14 mouse cellular contexts compared by ENCODE assay signal in the genomic region with DNA sequence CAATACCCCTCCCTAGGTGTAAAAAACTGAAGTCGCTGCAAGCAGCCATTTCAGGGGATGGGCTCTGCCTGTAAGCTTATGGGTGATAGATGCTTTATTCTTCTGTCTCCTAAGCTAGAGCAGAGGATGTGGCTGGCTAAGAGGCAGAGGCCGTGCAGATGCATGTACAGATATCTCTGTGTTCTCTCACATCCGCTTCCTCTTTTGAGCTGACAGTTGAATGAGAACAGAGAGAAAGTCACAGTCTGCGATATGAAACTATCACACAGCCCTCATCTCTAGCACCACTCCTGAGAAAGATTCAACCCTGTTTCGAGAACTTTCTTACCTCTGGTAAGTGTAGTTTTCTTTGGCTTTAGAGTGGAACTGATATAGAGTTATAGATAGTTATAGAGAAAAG. TPM values are rescaled to one million over a fixed set of nuclear protein-coding genes. Genes with fewer than 3 reads are reported as not detected.
A peak's percentile ranks its signal among the peaks of the same experiment; 100 is the strongest.
DNase-seq lines count a peak whose midpoint lies in the region; ATAC-seq and TF ChIP-seq lines count a peak whose summit lies in the region.
"Had no signal": no experiment of that assay in that cellular context is flagged by ENCODE, and none has a peak within 500 bp of the region (broad histone marks: within the 10 kb centered on the region; RNA-seq: fewer than 3 reads in every experiment).

Tespa1 (plus strand) TSS at position 234 of the 400 bp plus-strand sequence.

- H3K27ac ChIP-seq in kidney, adult 2 months (ENCODE audit: insufficient read depth, low read depth, low read length): no peak within 1 kb of the TSS
- H3K27ac ChIP-seq in liver, embryonic 12.5 days: no peak within 1 kb of the TSS
- H3K27ac ChIP-seq: embryonic facial prominence, embryonic 10.5 days; kidney, postnatal 0 days; limb, embryonic 15.5 days; neural tube, embryonic 12.5 days had no signal

- peak; percentile 71 for ATAC-seq in liver, embryonic 12.5 days
- ATAC-seq: forebrain, embryonic 16.5 days had no signal

- no peak within 1 kb of the TSS for H3K4me2 ChIP-seq in liver, embryonic 12.5 days
- H3K4me2 ChIP-seq: limb, embryonic 15.5 days; neural tube, embryonic 12.5 days had no signal

- no peaks in the 10 kb centered on the region for H3K9me3 ChIP-seq in liver, embryonic 12.5 days (replicated peaks)
- H3K9me3 ChIP-seq: embryonic facial prominence, embryonic 10.5 days; limb, embryonic 15.5 days; neural tube, embryonic 12.5 days had no signal

- no peak within 1 kb of the TSS for H3K4me3 ChIP-seq in kidney, adult 2 months (ENCODE audit: insufficient read depth, low read depth, low read length)
- H3K4me3 ChIP-seq in liver, embryonic 12.5 days: no peak within 1 kb of the TSS
- H3K4me3 ChIP-seq: embryonic facial prominence, embryonic 10.5 days; limb, embryonic 15.5 days; neural tube, embryonic 12.5 days had no signal

- peak; percentile 2 for DNase-seq in kidney, adult 2 months
- DNase-seq in kidney, adult 8-10 months: no peak
- peak; percentile 88 for DNase-seq in naive thymus-derived CD4-positive, alpha-beta T cell, adult 2 months (ENCODE audit: low read depth)
- DNase-seq in thymus, postnatal 36 days: peak; percentile 67 to 81
- DNase-seq in ovary, adult 18-20 months (ENCODE audit: low spot score): no peak
- DNase-seq in layer of hippocampus, postnatal 10 days (ENCODE audit: low spot score in 2 of 2): no peak
- no peak for DNase-seq in right cerebral cortex, postnatal 25 days

- WGBS in kidney, adult 2 months: 77% methylated on average over 5 of the region's 5 CpGs
- WGBS in liver, embryonic 12.5 days (ENCODE audit: insufficient replicate concordance): 15% methylated on average over 5 of the region's 5 CpGs

- no peaks in the 10 kb centered on the region for H3K27me3 ChIP-seq in kidney, adult 2 months (replicated peaks; ENCODE audit: control insufficient read depth, insufficient read depth, low read length)
- no peaks in the 10 kb centered on the region for H3K27me3 ChIP-seq in liver, embryonic 12.5 days (replicated peaks)
- H3K27me3 ChIP-seq: limb, embryonic 15.5 days; neural tube, embryonic 12.5 days had no signal

- no peak within 1 kb of the TSS for H3K9ac ChIP-seq in liver, embryonic 12.5 days
- H3K9ac ChIP-seq: limb, embryonic 15.5 days; neural tube, embryonic 12.5 days had no signal

- TF ChIP-seq CTCF in kidney, adult 2 months (conservative IDR thresholded peaks at IDR 0.05; ENCODE audit: insufficient read depth, insufficient read length, low read depth, low read length): no peak

- no peak for TF ChIP-seq POLR2A in kidney, adult 2 months (IDR thresholded peaks at IDR 0.05; ENCODE audit: low read depth, low read length)

- H3K36me3 ChIP-seq in kidney, adult 2 months (ENCODE audit: control insufficient read depth, insufficient read depth, low read length): no peaks in the 10 kb centered on the region
- no peaks in the 10 kb centered on the region for H3K36me3 ChIP-seq in liver, embryonic 12.5 days
- H3K36me3 ChIP-seq: embryonic facial prominence, embryonic 10.5 days; limb, embryonic 15.5 days; neural tube, embryonic 12.5 days had no signal

- H3K4me1 ChIP-seq in kidney, adult 2 months (ENCODE audit: control insufficient read depth, insufficient read depth, low read length): no peaks in the 10 kb centered on the region
- no peaks in the 10 kb centered on the region for H3K4me1 ChIP-seq in liver, embryonic 12.5 days
- H3K4me1 ChIP-seq: embryonic facial prominence, embryonic 10.5 days; limb, embryonic 15.5 days; neural tube, embryonic 12.5 days had no signal

RNA-seq across cellular contexts. Expression of gene Tespa1, which starts in this region (rescaled TPM):
- 0.72 TPM in 1 of 2 replicates, not detected in the other for polyA plus RNA-seq in kidney, adult 2 months (2012; rRNA removed)
- polyA plus RNA-seq in liver, embryonic 12.5 days (2016; fragmentation: Nextera tagmentation; extraction: Ambion mirVana): 3.8 and 3.9 TPM in 2 replicates
- total RNA-seq in layer of hippocampus, postnatal 10 days (2021): 1 to 10 TPM; 1.6 to 1.9 TPM
- polyA plus RNA-seq: embryonic facial prominence, embryonic 10.5 days; forebrain, embryonic 16.5 days; heart, embryonic 14.5 days had no signal

Comparison
In these comparisons a context has a peak if more than half of its experiments do, and no peak if none do; other contexts are left out.
1. Peak in DNase-seq in kidney, adult 2 months; RNA of the gene not detected or under 1 TPM.
2. DNase-seq: peak in naive thymus-derived CD4-positive, alpha-beta T cell, adult 2 months (single experiment) and thymus, postnatal 36 days (2 of 2); none in kidney, adult 8-10 months (0 of 2), ovary, adult 18-20 months (single experiment), layer of hippocampus, postnatal 10 days (0 of 2) and right cerebral cortex, postnatal 25 days (single experiment).